Mouse (Mus musculus) gastrocnemius, postnatal 36 days (tissue): ENCODE measurements around the gene Gm9833. TPM values are rescaled to one million over a fixed set of nuclear protein-coding genes. Genes with fewer than 3 reads are reported as not detected.
"Not testable (repeated sequence)": the region's sequence is repeated elsewhere in the genome, so short reads cannot be mapped to it uniquely, and the experiment has no call there.

Experiments used
- DNase-seq, 2 experiments: peaks; one replicate each; pipeline ENCODE4 v3.0.0; 2022
- intact Hi-C: fragments of 180-260 bp; cut with DNase I; formaldehyde crosslinking; loops from one replicate; pipeline ENCODE4 v1.15.1; 2025
- long read RNA-seq, 2 experiments: library from polyadenylated mRNA; stranded (forward); transcript quantifications; one replicate each; pipeline ENCODE4 v2.0.0; 2021
- total RNA-seq, 2 experiments: library from RNA; stranded (reverse); gene quantifications; 2 replicates each; pipeline ENCODE4 v1.2.3; 2021

Gm9833 gene
- total RNA-seq: under 1 TPM; 0.37 to 0.48 TPM
- long read RNA-seq, experiment 1: 0 reads
- long read RNA-seq, experiment 2: 0 reads

DNA sequence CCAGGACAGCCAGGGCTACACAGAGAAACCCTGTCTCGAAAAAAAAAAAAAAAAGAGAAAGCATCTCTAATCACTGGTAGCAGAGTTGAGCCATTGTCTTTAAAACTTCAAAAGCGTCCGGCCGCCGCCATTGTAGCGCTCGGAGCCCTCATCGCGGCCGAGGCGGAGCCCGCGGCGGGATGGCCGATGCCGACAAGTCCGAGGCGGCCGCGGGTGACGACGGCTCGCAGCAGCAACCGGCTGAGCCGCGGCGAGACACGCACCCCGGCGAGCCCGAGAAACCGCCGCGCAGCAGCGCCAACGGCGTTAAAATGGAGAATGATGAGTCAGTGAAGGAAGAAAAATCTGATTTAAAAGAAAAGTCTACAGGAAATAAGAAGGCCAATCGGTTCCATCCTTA is at the start of gene Gm9833:
TSS of gene Gm9833 (plus strand) at position 117 of the 400 bp plus-strand sequence.
- intact Hi-C loops, DNase-seq: not testable (repeated sequence)

DNA sequence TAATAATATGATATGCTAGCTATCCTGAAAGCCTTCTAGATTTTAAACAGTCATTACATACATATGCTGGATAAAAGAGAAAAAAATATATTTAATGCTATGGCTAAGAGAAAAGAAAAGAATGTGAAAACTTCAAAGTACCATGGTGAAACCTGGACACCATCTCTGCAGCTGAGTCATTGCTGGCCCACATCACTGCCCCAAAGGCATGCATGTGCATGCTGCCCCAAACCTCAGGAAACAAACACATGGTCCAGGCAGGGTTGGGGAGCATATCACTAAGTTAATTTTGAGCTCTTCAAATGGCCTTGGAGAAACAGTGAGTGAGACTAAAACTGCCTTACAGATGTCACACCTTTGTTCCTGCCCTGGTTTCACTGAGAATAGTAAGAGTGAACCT is 17.8 kb upstream of the Gm9833 start:
- no peak for DNase-seq

DNA sequence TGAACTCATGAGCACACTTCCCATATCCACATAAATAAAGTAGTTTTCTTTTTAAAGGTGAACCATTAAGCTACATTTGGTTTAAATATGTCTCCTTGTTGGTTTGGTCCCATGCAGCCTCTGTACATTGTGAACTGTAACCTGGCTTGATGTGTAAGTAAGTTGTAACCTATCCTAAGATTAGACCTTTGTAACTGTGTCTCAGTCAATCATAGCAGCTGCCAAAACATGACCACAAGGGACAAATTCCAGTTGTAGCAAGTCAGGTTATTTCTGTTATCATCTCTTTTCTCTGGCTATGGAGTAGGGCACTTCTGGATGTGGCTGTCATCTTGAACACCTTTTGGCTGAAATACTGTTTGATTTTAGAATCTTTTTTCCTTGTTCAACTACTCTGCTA is 12.1 kb upstream of the Gm9833 start:
- intact Hi-C loops: no loop called here
- no peak for DNase-seq

More for the DNA sequence above, 17.8 kb upstream of the Gm9833 start:
- intact Hi-C loops: no loop called here

DNA sequence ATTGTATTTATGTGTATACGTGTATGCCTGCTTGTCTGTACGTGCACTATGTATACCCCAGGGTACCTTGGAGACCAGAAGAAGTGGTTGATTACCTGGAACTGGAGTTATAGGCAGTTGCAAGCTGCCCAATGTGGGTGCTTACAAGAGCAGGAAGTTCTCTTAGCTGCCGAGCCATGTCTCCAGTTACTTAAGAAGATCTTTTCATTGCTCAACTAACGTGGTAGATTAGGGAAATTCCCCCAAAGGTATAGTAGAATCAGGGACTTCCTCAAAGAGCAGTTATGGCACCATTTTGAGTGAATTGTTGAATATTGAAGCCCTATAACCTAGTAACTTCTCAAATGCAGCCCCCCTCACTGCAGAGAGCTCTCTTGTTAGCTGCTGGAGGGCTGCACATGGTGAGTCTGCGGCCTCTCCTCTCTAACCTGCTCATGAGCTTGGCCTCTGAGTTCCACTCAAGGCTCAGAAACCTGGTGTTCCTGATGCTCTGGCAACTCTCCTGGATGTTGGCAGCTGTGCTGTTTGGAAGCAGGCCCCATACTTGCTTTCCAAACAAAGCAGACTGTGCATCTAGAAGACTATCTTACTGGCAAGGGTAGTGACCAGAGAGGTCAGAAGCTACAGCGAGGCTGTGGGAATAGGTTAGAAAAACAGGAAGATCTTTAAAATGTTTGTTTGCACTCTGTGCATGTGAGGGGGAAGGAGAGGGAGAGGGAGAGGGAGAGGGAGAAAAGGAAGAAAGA is 10.6 kb upstream of the Gm9833 start:
- intact Hi-C loops: no loop called here
- DNase-seq: no peak

DNA sequence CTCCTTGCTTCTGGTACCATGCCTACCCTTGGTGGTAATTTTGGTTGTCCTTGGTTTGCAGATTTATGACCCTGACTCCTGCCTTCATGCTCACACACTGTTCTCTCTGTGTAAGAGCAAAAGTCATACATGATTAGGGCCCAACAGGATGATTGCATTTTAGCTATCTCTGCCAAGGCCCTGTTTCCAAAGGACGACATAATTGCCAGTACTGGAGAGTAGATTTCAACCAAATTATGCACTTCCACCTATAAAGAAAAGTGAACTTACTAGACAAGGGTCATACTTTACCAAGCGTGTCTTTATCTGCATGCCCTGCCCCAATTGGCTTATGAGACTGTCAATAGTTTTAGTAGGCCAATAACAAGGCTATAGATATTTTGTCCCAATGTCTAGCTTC is 9.8 kb upstream of the Gm9833 start:
- DNase-seq: no peak
- intact Hi-C loops: no loop called here

DNA sequence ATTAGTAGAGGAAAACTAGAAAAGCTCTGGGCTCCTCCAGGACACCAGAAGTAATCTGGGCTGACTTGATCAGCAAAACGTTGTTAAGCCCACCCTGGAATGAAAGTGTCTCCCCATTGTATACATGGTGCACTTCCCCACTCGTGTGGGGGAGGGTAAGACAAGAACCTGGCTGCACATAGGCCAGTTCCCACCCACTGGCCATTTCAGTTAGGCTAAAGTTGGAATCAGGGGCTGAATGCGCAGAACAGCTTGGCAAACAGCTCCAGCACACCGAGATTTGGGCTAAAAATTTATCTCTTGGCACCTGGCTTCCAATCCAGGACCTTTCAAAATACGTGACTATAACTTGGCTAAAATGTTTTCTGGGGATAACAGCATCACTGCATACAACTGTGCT is 6.6 kb upstream of the Gm9833 start:
- DNase-seq: no peak
- intact Hi-C loops: no loop called here

DNA sequence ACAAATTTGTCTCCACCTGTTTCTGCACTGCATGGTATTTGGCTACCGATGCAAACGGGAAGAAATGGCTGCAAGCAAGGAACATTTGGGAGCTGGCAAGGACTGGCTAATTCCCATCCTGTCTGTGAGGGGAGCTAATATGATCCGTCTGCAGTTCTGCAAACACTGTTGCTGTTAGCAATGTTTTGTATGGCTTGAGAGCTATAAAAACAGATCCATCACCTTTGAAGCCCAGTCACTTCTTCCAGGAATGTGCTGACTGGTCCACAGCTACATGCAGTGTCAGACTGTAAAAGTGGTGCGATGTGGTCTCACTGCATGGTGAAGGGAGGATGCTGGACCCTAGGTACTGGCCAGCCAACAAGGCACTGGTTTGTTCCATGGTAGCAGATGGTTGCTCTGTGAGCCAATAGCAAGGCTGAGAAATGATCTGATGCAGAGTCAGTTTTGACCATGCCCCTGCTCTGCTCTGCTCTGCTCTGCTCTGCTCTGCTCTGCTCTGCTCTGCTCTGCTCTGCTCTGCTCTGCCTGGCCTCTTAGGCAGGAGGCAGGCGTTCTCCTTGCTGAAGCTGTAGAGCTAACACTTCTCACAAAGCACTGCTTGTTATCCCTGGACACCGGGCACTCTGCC is 5.9 kb upstream of the Gm9833 start:
- DNase-seq: no peak
- intact Hi-C loops: no loop called here

DNA sequence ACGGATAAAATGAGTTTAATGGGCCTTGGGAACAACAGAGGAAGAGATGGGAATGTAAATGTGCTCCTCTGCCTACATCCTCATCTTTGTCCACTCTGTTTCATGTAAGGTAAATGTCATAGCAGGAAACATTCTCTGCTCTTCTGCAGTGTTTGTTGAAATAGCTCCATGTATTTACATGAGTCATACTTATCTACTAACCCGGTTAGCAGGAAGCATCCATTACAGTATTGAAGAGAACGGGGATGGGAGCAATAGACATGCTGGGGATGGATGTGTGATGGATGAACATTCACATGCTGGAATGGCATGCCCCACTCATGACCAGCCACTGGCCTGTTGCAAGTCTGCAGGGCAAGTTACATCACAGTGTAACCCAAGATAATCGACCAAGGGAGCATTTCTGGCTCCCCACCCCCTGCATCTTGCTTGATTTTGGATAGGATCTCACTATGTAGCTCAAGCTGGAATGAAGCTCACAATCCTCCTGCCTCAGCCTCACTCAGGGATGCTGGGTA is 5.3 kb upstream of the Gm9833 start:
- intact Hi-C loops: no loop called here
- DNase-seq: no peak

DNA sequence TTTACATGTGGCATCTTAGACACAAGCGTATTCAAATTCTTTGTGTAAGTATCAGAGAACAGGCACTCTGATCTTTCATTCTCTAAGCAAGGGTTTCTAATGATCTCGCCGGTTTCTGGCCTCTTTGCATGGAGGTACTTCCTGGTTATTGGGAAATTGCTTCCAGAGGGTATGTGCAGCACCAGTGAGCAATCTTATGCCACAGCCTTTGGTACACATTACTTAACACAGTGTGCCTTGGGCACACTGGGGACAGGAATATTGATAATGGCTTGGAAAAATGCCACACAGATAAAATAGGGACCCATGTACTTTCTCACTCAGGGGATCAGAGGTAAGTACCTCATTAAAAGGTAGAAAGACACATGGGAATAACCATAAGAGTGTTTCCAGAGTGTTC is 3.8 kb upstream of the Gm9833 start:
- intact Hi-C loops: no loop called here
- no peak for DNase-seq

DNA sequence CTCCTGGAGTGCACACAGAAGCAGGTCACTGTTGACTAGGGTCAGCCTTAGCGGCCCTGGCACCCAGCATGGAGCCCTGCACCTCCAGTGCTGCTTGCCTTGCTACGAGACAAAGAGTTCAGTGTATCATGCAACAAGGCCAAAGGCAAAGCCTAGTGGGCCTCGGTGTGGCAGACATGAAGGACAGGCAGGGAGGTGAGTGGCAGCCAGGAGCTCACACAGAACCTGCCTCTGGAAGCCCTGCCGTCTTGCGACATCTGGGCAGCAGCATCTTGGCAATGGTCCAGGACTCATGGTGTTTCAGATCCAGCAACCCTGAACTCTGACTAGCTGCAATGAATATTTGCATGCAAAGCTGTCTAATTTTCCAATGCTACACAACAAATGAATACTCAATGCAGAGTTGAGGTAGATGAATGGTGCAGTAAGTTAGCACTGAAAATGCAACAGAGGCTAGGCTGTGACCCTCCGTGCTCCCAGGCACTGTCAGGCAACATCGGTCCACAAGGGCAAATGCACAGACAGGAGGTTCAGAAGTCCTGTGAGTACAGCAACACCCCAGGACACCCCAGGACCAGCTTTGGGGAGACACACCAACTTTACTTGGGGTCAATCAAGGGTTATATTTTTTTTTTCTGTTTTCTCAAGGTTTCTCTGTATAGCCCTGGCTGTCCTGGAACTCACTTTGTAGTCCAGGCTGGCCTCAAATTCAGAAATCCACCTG is 2.4 kb upstream of the Gm9833 start:
- no peak for DNase-seq
- intact Hi-C loops: no loop called here

DNA sequence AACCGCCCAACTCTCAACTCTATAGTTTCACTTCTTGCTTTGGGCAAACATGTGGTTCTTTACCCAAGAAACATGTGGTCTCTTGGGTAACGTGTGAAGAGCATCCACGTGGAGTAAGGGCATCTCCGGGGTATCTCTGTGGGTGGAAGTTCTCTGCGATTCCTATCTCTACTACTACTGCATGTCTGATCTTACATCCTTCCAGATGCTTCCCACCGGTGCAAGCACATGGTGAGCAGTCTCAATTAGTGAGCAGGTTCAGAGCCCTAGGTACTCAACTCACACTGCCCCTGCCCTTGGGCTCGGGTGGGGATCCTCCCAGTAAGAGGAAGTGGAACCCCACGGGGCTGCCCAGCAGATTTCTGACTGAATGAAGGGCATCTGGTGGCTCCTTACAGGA is 399 bp upstream of the Gm9833 start:
- DNase-seq: no peak
- intact Hi-C loops: no loop called here

DNA sequence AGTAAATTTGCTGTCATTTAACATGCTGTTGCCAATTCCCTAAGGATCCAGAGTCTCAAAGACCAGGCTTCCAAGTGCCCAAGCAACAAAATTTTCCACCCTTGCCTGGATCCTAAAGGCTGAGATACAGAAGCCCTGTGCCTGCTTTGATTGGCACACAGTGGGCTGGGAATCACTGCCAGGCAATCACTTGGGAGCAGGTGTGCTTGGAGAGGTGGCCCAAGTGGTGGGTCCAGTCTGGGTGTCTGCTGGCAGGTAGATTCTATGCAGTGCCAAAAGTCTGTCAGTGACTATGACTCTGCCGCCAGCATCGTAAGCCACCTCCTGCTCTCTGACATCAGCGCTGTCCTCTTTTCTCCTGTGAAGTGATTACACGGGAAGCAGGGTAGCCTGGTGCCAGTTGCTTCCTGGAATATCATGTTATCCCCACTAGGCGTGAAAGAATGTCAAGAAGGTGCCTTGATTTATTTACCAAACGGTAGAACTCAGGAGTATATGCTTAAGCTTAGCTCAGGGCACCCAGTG is 3.8 kb downstream of the Gm9833 start:
- no peak for DNase-seq
- intact Hi-C loops: no loop called here

DNA sequence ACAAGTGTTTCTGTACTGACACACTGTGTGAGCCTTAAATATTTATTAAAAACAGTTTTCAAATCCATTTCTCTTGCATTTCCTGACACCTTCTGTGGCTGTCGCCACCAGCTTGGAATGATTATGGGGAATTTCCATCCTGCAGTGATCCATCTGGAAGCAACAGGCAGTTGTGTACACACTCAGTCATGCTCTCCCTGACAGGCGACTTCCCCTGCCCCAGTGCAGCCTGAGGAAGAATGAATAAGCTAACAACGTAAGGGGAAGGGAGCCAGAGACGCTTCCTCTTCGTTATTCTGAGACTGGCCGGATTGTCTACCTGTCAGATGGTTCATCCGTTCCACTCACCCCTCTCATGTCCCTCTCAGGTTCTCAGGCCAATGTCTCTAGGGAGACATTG is 4.6 kb downstream of the Gm9833 start:
- intact Hi-C loops: no loop called here
- DNase-seq: no peak

DNA sequence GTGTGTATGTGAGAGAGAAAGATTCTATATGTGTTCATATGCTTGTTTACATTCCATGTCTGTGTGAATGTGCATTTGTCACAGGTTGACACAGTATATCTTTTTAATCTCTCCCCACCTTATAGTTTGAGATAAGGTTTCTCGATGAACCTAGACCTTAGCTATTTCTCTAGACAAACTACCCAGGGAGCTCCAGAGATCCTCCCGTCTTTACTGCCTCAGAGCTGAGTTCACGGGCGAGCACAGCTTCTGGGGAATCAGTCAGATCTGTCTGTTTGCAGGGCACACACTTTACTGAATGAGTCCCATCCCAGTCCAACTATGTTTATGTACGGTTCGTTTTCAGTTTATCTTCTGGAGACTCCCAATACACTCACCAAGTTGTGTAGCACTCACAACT is 5.0 kb downstream of the Gm9833 start:
- intact Hi-C loops: no loop called here
- no peak for DNase-seq

DNA sequence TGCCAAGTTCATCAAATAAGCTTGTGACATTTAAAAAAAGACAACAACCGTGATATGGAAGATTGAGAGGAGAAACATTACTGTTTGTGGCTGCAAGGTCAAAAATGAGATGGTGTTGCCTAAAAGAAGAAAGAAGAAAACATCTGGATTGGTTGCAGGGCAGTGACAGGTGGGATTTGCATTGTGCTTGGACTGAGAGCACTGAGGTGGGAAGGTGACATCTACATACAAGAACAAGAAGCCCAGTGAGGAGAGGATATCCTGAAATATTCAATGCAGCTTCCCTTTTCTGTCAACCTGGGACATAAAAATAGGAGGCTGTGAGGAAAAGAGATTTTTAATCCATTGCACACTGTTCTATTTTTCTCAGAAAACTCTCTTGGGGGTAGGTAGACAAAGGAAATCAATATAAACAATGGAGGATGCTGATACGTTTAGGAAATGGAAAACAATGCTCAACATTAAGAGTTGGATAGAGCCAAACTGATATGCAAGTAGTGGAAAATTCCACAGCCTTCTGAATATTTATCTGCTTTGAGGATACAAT is 7.2 kb downstream of the Gm9833 start:
- no peak for DNase-seq
- intact Hi-C loops: no loop called here

DNA sequence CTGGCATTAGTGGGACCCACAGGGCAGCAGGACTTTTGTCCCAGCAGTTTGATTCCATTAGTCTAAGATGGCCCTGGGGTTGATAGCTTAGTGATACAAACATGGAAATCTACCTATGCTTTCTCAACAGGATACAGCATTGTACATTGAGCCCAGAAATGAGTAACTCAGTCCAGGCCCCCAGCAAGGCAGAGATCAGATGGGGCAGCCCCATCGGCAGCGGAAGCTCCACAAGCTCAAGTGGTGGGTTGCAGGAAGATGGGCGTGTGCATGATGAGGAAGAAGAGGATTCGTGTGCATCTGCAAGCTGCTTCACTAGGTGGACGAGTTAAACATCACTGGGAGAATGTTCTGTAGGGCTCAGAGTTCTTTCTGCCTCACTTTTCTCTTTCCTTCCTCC is 11.8 kb downstream of the Gm9833 start:
- DNase-seq: no peak
- intact Hi-C loops: no loop called here

DNA sequence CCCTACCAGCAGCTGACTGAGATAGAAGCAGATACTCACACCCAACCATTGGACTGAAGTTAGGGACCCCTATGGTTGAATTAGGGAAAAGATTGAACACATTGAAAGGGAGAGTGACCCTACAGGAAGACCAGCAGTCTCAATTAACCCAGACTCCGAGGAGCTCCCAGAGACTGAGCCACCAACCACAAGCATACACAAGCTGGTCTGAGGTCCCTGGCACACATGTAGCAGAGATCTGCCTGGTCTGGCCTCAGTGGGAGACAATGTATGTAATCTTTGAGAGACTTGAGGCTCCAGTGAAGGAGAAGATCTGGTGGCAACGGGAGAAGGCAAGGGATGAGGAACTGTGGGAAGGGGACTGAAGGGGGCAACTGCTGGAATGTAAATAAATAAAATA is 23.7 kb downstream of the Gm9833 start:
- no peak for DNase-seq
- intact Hi-C loops: no loop called here

DNA sequence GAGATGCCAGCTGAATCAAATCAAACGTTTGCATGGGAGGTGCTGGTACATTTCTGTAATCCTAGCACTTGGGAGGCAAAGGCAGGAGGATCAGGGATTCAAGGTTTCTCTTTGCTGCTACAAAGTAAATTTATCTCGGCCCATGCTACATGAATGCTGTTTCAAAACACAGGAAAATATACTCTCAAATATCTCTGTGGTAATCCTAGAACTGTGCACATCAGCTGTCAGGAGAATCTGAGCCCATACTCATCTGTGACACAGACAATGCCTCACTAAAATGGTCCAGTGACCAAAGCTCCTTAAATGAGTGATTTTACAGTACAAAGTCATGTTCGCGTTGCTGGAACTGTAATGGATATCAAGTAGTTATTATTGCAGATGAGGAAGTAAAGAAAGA is 24.3 kb downstream of the Gm9833 start:
- DNase-seq: no peak
- intact Hi-C loops: no loop called here

DNA sequence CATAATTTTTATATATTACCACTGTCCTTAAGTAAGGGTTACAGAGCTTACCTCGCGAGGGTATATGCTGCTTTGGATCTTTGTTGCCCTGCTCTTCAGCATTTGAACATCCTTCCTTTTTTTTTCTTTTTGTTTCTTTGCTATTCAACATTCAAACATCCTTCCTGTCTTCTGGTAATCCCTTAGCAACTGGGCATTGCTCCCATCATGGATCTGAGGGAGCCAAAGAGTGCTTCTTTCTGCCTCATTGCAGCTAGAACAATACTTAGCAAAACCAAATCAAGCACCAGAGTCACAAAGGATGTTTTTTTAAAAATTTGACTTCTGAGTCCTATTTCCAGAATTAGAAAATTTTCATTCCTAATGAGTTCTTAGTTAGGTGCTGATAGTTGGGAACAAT is 24.8 kb downstream of the Gm9833 start:
- no peak for DNase-seq
- intact Hi-C loops: no loop called here

DNA sequence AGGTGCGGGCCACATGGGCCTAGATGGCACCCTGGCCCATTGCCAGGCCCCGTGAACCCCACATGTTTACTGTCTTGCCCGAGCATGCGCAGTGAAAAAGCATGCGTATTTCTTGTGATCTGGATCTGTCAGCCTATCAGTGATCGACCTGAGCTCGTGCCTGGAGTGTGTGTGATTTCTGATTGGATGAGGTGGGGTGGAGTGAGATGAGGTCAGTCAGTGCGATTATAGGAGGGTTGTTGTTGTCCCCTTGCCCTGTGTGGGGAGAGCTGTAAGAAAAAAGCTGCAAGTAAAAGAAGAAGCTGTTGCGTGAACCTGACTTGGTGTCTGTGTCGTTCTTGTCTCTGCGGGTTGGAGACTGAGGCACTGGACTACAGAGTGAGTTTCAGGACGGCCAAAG is 28.6 kb downstream of the Gm9833 start:
- no peak for DNase-seq
- intact Hi-C loops: no loop called here

DNA sequence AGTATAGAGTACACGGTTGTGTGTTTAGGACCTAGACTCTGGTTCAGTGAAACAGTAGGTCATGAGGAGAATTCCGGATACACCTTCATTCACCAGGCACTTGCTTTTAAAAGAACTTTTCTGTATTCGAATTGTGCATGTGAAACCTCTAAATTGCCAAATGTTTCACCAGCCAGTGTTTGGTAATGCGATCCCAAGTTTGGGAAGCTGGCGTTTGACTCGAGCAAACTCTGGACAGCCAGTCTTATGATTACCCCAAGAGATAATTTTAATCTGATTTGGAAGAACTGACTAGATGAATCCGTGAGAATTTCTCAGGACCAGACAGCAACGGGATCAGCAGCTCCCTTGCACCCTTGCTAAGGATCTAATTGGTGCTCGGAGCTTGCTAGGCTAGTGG is 33.3 kb downstream of the Gm9833 start:
- no peak for DNase-seq
- intact Hi-C loops: no loop called here
